Mouse (Mus musculus) heart, postnatal 14 days (tissue): ENCODE measurements around the gene Stpg1. TPM values are rescaled to one million over a fixed set of nuclear protein-coding genes. Genes with fewer than 3 reads are reported as not detected.

ENCODE experiments used
- DNase-seq, 2 experiments: peaks; one replicate each; pipeline ENCODE4 v3.0.0; 2021 to 2022
- intact Hi-C: fragments of 180-260 bp; cut with DNase I; formaldehyde crosslinking; loops from one replicate; pipeline ENCODE4 v1.15.1; 2025
- long read RNA-seq, 2 experiments: library from polyadenylated mRNA; stranded (forward); transcript quantifications; one replicate each; pipeline ENCODE4 v2.0.0; 2021
- total RNA-seq, 2 experiments: library from RNA; stranded (reverse); gene quantifications; 2 replicates each; pipeline ENCODE4 v1.2.3; 2021

Gene Stpg1
- under 1 TPM in 1 of 2 experiments, not detected in 1; 0.39 TPM for total RNA-seq
- long read RNA-seq, experiment 1 = 0 reads
- long read RNA-seq, experiment 2 = 0 reads

GRCm38 (mm10) chr4:135494521-135495396, at the start of gene Stpg1, which contains the start of gene Nipal3:
Gene Stpg1 (plus strand): TSS chr4:135494790.
Gene Nipal3 (minus strand): TSS chr4:135495038.
- peak; percentile 85 to 89 for DNase-seq
- intact Hi-C loops = loop anchor here (5.0 to 10.0 kb wide), 2 partner anchors 60 to 112 kb away; partner anchors contain the start of gene Rcan3

GRCm38 (mm10) chr4:135451360-135452015, 43.1 kb upstream of the Stpg1 start:
- intact Hi-C loops = no loop called here
- no peak for DNase-seq

- intact Hi-C loops = no loop called here
- no peak for DNase-seq
Measured at GRCm38 (mm10) chr4:135453164-135453563, 41.4 kb upstream of the Stpg1 start.

GRCm38 (mm10) chr4:135453572-135453971, 41.0 kb upstream of the Stpg1 start:
- no peak for DNase-seq
- intact Hi-C loops = no loop called here

- intact Hi-C loops = no loop called here
- no peak for DNase-seq
Measured at GRCm38 (mm10) chr4:135463406-135463805, 31.2 kb upstream of the Stpg1 start.

- intact Hi-C loops = no loop called here
- DNase-seq = no peak
Measured at GRCm38 (mm10) chr4:135477851-135478250, 16.7 kb upstream of the Stpg1 start.

GRCm38 (mm10) chr4:135480370-135480769, 14.2 kb upstream of the Stpg1 start:
- intact Hi-C loops = no loop called here
- DNase-seq = no peak

- DNase-seq = no peak
- intact Hi-C loops = no loop called here
Measured at GRCm38 (mm10) chr4:135485086-135485485, 9.5 kb upstream of the Stpg1 start.

GRCm38 (mm10) chr4:135486352-135486751, 8.2 kb upstream of the Stpg1 start:
- no peak for DNase-seq
- intact Hi-C loops = no loop called here

GRCm38 (mm10) chr4:135489256-135489655, 5.3 kb upstream of the Stpg1 start:
- intact Hi-C loops = no loop called here
- DNase-seq = no peak

GRCm38 (mm10) chr4:135493271-135493670, 1.3 kb upstream of the Stpg1 start:
- DNase-seq = no peak
- intact Hi-C loops = loop anchor here (10.0 kb wide), 1 partner anchor 58 kb away; the partner anchor contains the start of gene Rcan3

GRCm38 (mm10) chr4:135493691-135494520, 684 bp upstream of the Stpg1 start:
- peak; percentile 43 to 44 for DNase-seq
- intact Hi-C loops = loop anchor here (10.0 kb wide), 1 partner anchor 59 kb away; the partner anchor contains the start of gene Rcan3

- intact Hi-C loops = loop anchor here (5.0 to 10.0 kb wide), 2 partner anchors 61 to 113 kb away; partner anchors contain the start of gene Rcan3
- no peak for DNase-seq
Measured at GRCm38 (mm10) chr4:135495397-135495791, 804 bp downstream of the Stpg1 start.

- intact Hi-C loops = loop anchor here (5.0 to 10.0 kb wide), 2 partner anchors 61 to 114 kb away; partner anchors contain the start of gene Rcan3
- DNase-seq = peak; percentile 34 to 37
Measured at GRCm38 (mm10) chr4:135495810-135496209, 1.2 kb downstream of the Stpg1 start.

- no peak for DNase-seq
- intact Hi-C loops = loop anchor here (5.0 to 10.0 kb wide), 2 partner anchors 63 to 116 kb away; partner anchors contain the start of gene Rcan3
Measured at GRCm38 (mm10) chr4:135498136-135498535, 3.5 kb downstream of the Stpg1 start.

- DNase-seq = no peak
- intact Hi-C loops = loop anchor here (5.0 to 10.0 kb wide), 2 partner anchors 65 to 118 kb away; partner anchors contain the start of gene Rcan3
Measured at GRCm38 (mm10) chr4:135499831-135500230, 5.2 kb downstream of the Stpg1 start.

- DNase-seq = no peak
- intact Hi-C loops = no loop called here
Measured at GRCm38 (mm10) chr4:135501587-135501986, 7.0 kb downstream of the Stpg1 start.

GRCm38 (mm10) chr4:135505794-135506193, 11.2 kb downstream of the Stpg1 start:
- intact Hi-C loops = no loop called here

GRCm38 (mm10) chr4:135507547-135508350, 13.2 kb downstream of the Stpg1 start:
- peak; percentile 35 to 42 for DNase-seq
- intact Hi-C loops = loop anchor here (2.0 kb wide), 1 partner anchor 159 kb away; no protein-coding TSS in a partner anchor

More at GRCm38 (mm10) chr4:135505794-135506193, 11.2 kb downstream of the Stpg1 start:
- no peak for DNase-seq
